Mouse (Mus musculus) hindbrain, embryonic 13.5 days (tissue): ENCODE measurements at regions not wholly inside any gene's neighbourhood (a gene's known extent, or its start where the extent isn't known, plus 50 kb on each side); places are given as distances from the start of the nearest gene placed in this dataset.
A peak's percentile ranks its signal among the peaks of the same experiment; 100 is the strongest.

Source experiments
- ATAC-seq: fragments of 200-750 bp; cut with Nextera tagmentation; 2 replicates; pipeline ENCODE4 v1.8.0; 2017; ENCODE audit warnings: moderate TSS enrichment; ENCODE audit not compliant: low FRiP score
- H3K27ac ChIP-seq: fragments of 300-500 bp; sonication (generic); 2 replicates; pipeline ENCODE4 v1.5.1; 2015; ENCODE audit warnings: inconsistent platforms, mild to moderate bottlenecking, moderate library complexity
- H3K27me3 ChIP-seq: fragments of 300-500 bp; sonication (generic); 2 replicates; pipeline ENCODE4 v1.6.1; 2015; ENCODE audit warnings: mild to moderate bottlenecking, inconsistent platforms
- H3K36me3 ChIP-seq: fragments of 300-500 bp; sonication (generic); 2 replicates; pipeline ENCODE4 v1.6.1; 2015; ENCODE audit warnings: mild to moderate bottlenecking, inconsistent platforms
- H3K4me1 ChIP-seq: fragments of 300-500 bp; sonication (generic); replicated peaks from 2 replicates; pipeline ENCODE4 v1.6.1; 2015; ENCODE audit warnings: inconsistent platforms
- H3K4me2 ChIP-seq: fragments of 300-500 bp; sonication (generic); 2 replicates; pipeline ENCODE4 v1.6.1; 2015; ENCODE audit warnings: inconsistent platforms, mild to moderate bottlenecking, moderate library complexity
- H3K4me3 ChIP-seq: fragments of 300-500 bp; sonication (generic); 2 replicates; pipeline ENCODE4 v1.5.1; 2015; ENCODE audit warnings: mild to moderate bottlenecking, inconsistent platforms
- H3K9ac ChIP-seq: fragments of 300-500 bp; sonication (generic); 2 replicates; pipeline ENCODE4 v1.6.1; 2015; ENCODE audit warnings: mild to moderate bottlenecking, inconsistent platforms
- H3K9me3 ChIP-seq: fragments of 300-500 bp; sonication (generic); 2 replicates; pipeline ENCODE4 v1.6.1; 2016; ENCODE audit warnings: inconsistent platforms
- WGBS: fragments of 180-500 bp; shearing (Covaris S2); methylation state at CpG from one replicate; pipeline ENCODE4 v1.1.7; 2015; 5-methylcytosine and 5-hydroxymethylcytosine counted together

- Histone ChIP-seq H3K4me1 (peaks cover 10% of the 10 kb centered on the region), H3K27me3 (no peaks in the 10 kb centered on the region), H3K9ac (no peak overlapping the region), H3K36me3 (no peaks in the 10 kb centered on the region), H3K27ac (no peak overlapping the region), H3K4me3 (no peak overlapping the region), H3K9me3 (no peaks in the 10 kb centered on the region), H3K4me2 (no peak overlapping the region)
- no peak for ATAC-seq
- 74% methylated on average over 5 of the region's 5 CpGs for WGBS
Observed at GRCm38 (mm10) chr6:53765302-53765701, 55.3 kb downstream of the Tril start.

GRCm38 (mm10) chr6:53762586-53762985 lies 58.0 kb downstream of the Tril start:
- H3K27ac ChIP-seq: no peak overlapping the region
- 83% methylated on average over 9 of the region's 9 CpGs for WGBS

DNA sequence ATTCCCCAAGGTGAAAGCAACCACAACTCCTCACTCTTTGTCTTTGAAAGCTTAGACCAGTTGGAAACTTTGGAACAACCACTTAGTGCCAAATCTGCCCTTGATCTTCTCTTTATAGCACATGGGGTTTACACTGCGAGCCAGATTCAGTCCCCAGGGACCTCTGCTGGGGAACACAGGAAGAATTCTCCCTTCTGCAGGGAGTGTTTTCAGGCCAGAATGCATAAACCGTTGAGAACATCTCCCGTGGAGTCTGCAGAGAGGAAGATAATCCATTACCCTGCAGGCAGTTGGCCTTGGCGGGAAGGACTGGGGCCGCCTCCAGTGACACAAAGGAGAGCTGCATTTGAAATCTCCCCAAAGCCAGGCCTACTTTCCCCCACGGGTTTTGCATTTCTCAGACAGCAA lies 60.0 kb downstream of the Tril start:
- ATAC-seq: no peak
- Histone ChIP-seq H3K4me2 (no peak overlapping the region), H3K27me3 (no peaks in the 10 kb centered on the region), H3K9ac (no peak overlapping the region), H3K36me3 (no peaks in the 10 kb centered on the region), H3K9me3 (peaks cover 5% of the 10 kb centered on the region; the same call in 1 of the 2 replicates), H3K4me3 (no peak overlapping the region), H3K27ac (peak overlapping the region; percentile 30; the same call in 1 of the 2 replicates), H3K4me1 (peaks cover 17% of the 10 kb centered on the region)
- 3% methylated on average over 6 of the region's 6 CpGs for WGBS

More at GRCm38 (mm10) chr6:53762586-53762985, 58.0 kb downstream of the Tril start:
- Histone ChIP-seq H3K36me3 (no peaks in the 10 kb centered on the region), H3K9ac (no peak overlapping the region), H3K4me3 (no peak overlapping the region), H3K4me2 (no peak overlapping the region), H3K9me3 (peaks cover 5% of the 10 kb centered on the region; the same call in 1 of the 2 replicates), H3K4me1 (peaks cover 17% of the 10 kb centered on the region), H3K27me3 (no peaks in the 10 kb centered on the region)
- no peak for ATAC-seq

DNA sequence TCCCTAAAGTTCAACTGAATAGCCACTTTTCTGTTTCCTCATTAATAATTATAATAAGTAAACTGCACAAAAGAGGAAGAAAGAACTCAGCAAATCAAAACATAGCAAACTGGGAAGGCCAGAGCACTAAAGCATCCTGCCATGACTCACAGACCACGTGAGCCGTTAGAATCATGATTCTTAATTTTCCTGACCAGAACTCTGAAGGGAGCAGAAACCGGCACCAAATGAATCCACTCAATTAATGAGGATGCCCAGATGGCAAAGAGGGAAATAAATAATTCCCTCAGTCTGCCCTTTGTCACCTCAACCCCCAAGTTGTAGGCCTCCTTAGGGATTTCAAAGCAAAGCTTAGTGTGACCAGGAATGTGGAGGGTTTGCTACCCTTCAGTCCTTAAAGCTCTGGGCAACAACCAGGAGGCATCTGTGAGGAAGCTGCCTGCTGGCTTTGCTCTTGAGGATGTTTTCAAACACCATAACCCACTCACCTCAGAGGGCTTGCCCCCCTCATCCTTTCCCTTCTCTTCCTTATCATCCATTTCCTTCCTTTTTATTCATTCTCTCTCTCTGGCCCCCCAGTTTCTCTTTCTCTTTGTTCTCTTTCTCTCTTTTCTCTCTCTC lies 60.8 kb downstream of the Tril start:
- Histone ChIP-seq H3K36me3 (no peaks in the 10 kb centered on the region), H3K9me3 (peaks cover 5% of the 10 kb centered on the region; the same call in 1 of the 2 replicates), H3K4me3 (no peak overlapping the region), H3K4me1 (peaks cover 17% of the 10 kb centered on the region), H3K9ac (no peak overlapping the region), H3K4me2 (no peak overlapping the region), H3K27ac (no peak overlapping the region), H3K27me3 (no peaks in the 10 kb centered on the region)
- WGBS: 42% methylated on average over 3 of the region's 3 CpGs
- ATAC-seq: no peak

- no peak for ATAC-seq
- no peaks in the 10 kb centered on the region; the same call in 1 of the 2 replicates for H3K4me1 ChIP-seq
- no peaks in the 10 kb centered on the region for H3K27me3 ChIP-seq
- WGBS: 80% methylated on average over 3 of the region's 3 CpGs
- H3K27ac ChIP-seq: no peak overlapping the region
- no peak overlapping the region for H3K9ac ChIP-seq
- peaks cover 5% of the 10 kb centered on the region; the same call in 1 of the 2 replicates for H3K9me3 ChIP-seq
- no peak overlapping the region for H3K4me2 ChIP-seq
- H3K36me3 ChIP-seq: no peaks in the 10 kb centered on the region
- H3K4me3 ChIP-seq: no peak overlapping the region
Observed at GRCm38 (mm10) chr6:53754366-53754765, 66.3 kb downstream of the Tril start.

DNA sequence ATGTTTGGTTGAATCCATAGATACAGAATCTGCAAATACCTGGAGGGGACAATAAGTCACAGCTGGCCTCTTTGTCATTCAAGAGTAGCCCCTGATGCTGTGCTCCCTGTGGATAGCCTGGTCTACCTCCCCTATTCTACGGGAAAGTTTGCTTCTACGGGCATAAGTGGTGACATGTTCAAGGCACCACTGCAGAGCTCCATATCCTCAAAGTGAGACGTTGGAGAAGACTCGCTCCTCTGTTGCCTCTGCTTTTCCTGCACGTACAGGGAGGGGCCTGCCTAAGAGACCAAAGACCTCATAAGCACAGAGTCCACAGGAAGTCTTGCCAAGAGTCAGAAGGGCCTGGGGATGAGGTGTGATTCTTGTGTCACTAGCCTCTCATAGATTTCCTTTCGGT lies 70.1 kb downstream of the Tril start:
- H3K9ac ChIP-seq: no peak overlapping the region
- H3K9me3 ChIP-seq: no peaks in the 10 kb centered on the region
- H3K4me2 ChIP-seq: no peak overlapping the region
- no peaks in the 10 kb centered on the region for H3K36me3 ChIP-seq
- H3K27ac ChIP-seq: no peak overlapping the region
- no peaks in the 10 kb centered on the region for H3K27me3 ChIP-seq
- 92% methylated on average over 6 of the region's 6 CpGs for WGBS
- H3K4me3 ChIP-seq: no peak overlapping the region
- no peaks in the 10 kb centered on the region for H3K4me1 ChIP-seq
- no peak for ATAC-seq
